Mouse (Mus musculus) cerebellum, adult 2 months (tissue): Measurements from ENCODE around the gene Nbl1.

Experiments used
- CTCF ChIP-seq: fragments of 200-500 bp; IDR thresholded peaks from 2 replicates; pipeline ENCODE4 v1.5.1; 2011; ENCODE audit warnings: low read depth, mild to moderate bottlenecking, control low read depth, low read length, moderate library complexity, borderline replicate concordance; ENCODE audit not compliant: insufficient read depth
- POLR2A ChIP-seq: fragments of 200-500 bp; IDR thresholded peaks from 2 replicates; pipeline ENCODE4 v1.6.1; 2011; ENCODE audit warnings: low read length, control low read depth, borderline replicate concordance; ENCODE audit not compliant: insufficient read depth

DNA sequence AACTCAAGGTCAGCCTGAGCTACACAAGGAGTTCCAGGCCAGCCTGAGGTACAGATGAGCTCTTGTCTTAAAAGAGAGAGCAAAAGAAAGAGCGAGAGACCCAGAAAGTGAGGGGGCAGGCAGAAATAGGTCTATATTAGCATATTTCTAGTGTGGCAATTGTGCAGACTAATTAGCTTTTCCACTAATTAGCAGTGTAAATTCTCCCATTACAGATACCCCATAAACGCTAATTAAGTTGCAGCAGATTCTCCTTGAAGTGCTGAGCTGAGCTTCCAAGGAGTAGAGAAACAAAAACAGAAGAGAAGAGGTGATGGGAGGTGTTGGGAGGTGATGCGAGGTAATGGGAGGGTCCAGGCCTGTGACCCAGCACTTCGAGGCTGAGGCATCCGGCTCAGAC is 50.2 kb downstream of the Nbl1 start:
- no peak for TF ChIP-seq CTCF
- no peak for TF ChIP-seq POLR2A
